Mouse (Mus musculus) adrenal gland, adult (tissue): ENCODE measurements around the gene Hspb1.
A peak's percentile ranks its signal among the peaks of the same experiment; 100 is the strongest.

ENCODE experiments used
- DNase-seq, 2 experiments: peaks; one replicate each; pipeline ENCODE4 v3.0.0; 2022 to 2023; ENCODE audit warnings: low spot score in 1 of 2; ENCODE audit not compliant: inconsistent age in 2 of 2

Hspb1 gene

DNA sequence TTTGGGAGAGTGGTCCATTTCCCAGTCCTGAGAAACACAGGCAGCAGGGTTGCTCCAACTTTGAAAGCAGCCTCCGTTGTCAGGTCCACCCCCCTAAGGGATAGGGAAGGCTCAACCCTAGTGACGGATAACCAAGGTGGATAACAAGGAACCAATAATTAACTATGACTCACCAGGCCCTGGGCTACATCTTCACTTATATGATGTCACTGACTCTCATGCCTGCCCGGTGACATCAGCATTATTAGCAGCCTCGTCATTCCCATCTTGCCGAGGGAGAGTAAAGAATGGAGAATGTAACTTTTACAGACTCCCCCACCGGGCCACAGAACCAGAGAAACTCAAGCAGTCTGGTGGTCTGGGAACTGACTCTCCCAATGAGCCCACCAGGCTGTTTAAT is 3.1 kb upstream of the Hspb1 start:
- DNase-seq: no peak

DNA sequence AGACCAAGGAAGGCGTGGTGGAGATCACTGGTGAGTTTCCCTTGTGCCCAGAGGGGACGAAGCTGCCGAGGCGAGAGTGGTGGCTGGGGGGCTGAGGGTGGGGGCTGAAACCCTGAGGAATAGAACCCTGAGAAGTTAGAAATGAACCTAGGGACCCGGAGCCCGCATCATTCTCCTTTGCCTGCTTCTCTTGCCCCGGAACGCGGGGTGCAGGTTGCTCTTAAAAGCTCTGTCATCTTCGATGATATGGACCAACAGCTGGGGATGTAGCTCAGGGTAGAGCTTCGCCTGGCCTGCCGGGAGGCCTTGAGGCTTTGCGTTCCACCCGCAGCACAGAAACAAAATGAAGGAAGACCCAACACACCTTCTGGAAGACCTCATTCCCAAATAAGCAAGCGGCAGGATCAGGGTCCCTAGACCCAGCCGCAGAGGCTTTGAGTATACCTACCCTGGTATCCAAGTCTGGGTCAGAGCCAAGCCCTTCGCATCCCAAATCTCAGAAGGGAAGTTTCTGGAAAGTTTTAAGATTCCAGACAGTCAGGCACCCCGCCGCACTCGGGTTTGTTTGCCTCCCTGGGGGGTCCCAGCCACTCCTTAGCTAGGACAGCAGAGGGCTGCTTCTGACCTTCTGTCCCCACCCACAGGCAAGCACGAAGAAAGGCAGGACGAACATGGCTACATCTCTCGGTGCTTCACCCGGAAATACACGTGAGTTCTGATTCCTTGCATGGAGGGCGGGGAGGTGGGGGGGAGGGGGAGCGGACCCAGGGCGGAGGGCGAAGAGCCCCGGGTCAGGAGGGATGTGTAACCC is 891 bp downstream of the Hspb1 start:
- peak in 1 of 2 experiments; percentile 72 for DNase-seq

DNA sequence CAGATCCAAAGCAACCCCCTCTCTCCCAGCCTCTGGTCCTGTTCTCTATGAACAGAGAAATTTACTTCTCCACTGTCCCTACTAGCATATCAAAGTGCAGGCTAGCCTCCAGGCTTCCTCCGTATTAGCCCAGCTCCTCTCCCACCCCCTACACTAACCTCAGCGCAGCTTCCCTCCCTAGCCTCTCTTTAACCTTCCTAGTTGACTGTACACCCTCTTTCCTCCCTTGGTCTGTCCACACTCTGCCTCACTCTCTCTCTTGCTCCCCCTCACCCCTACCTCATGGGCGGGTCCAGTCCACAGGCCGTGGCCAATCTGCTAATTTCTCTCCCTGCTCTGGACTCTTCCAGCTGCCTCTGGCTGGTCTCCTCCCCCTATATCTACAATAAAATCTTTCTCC is 2.6 kb downstream of the Hspb1 start:
- no peak for DNase-seq

DNA sequence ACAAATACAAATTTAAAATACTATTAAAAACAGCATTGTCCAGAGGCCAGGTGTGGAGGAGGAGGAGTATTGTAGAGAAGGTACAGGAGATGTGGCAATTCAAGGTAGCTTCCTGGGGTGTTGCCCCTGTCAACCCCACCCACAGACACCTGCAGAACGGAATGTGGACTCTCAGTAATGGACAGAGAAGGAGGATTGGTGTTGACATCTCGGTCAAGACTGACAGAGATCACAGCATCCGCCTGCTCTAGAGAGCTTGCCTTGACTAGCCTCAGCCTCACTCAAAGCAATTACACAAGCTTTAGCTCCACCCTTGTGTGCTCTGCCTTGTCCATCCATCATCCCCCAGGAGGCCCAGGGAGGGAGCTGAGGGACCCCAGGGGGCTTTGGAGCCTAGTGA is 3.2 kb downstream of the Hspb1 start:
- DNase-seq: no peak

DNA sequence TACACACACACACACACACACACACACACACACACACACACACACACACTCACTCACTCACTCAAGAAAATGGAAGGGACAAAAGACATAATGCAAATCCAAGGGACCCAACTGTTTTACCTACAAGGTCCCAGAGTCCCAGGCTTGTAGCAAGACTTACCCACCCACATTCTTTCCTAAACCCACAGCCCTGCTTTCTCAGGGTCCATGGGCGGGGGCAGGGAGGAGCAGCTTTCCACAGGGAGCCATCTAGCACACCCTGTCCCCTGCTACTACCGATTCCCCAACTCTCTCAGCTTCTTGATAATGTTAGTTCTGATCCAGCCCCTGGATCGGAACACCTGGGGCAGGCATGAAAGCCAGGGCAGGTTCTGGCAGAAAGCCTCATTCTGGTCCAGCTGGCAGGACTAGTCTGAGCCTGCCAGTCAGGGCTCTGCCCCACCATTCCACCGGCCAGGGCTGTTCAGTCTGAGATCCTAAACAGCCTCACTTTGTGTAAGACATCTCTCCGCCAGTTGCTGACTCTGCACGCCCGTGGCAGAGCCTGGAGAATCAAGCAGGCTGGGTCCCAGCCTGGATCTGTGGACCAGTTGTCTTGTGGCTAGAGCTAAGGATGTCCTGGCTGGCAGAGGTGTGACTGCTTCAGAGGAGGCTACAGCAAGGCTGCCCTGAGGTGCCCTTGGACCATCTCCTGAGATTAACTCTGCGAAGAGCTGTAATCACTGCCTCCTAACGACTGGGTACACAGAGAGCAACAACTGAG is 5.1 kb downstream of the Hspb1 start:
- no peak for DNase-seq

DNA sequence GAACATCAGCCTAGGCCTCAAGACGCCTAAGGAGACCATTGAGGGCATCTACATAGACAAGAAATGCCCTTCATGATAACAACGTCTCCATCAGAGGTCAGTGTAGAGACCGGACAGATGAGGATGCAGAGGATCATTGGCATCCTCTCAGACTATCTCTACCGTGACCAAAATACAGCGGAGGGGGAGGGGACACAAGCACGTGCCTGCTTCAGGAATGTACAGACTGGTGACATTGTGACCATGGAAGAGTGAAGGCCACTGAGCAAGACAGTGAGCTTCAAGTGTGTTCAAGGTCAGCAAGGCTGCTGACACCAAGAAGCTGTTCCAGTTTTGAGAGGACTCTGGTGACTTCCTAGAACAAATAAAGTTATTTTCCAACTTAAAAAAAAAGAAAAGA is 7.2 kb downstream of the Hspb1 start:
- DNase-seq: peak in 1 of 2 experiments; percentile 55

DNA sequence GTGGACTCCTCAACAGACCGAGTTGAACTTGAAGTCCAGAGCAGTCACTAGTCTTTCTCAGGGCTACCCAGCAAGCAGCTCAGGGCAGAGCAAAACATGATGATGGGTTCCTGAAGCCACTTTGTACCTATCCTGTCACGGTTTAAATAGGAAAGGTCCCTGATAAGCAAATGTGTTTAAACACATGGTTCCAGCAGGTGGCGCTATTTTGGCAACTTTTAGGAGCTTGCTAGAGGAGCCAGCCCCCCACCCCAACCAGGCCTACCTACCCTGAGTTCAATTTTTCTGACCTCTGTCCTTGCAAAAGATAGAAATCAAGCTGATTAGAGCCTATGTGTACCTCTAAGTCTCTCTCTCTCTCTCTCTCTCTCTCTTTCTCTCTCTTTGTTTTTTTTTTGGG is 10.3 kb downstream of the Hspb1 start:
- peak in 1 of 2 experiments; percentile 84 for DNase-seq

DNA sequence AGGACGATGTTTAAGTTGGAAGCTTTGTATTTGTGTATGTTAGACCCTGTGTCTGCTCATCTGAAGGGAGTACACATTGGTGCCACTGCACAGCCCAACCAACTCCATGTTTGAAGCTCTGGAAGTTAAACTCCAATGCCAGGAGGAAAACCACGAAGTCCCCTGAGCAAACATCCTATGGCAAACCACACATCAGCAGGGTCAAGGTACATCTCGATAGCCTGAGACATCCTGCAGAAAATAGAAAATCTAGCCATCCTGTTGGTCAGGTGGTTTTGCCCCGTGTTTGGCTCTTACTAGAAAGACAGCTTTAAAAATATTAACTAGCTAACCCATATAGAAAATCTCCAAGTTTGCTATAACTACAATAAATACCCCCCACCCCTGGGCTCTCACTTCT is 11.3 kb downstream of the Hspb1 start:
- no peak for DNase-seq

DNA sequence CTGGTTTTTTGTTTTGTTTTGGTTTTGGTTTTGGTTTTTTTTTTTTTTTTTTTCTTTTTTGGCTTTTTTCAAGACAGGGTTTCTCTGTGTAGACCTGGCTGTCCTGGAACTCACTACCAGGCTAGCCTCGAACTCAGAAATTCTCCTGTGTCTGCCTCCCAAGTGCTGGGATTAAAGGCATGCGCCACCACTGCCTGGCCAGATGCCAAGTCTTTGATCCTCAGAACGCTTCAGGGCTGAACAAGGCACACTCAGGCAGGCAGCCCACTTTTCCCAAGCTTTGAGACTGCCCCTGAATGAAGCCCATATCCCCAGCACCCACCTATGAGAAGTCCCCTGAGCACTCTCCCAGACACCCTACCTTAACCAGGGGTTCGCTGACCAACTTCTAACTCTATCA is 12.1 kb downstream of the Hspb1 start:
- DNase-seq: peak in 1 of 2 experiments; percentile 67

DNA sequence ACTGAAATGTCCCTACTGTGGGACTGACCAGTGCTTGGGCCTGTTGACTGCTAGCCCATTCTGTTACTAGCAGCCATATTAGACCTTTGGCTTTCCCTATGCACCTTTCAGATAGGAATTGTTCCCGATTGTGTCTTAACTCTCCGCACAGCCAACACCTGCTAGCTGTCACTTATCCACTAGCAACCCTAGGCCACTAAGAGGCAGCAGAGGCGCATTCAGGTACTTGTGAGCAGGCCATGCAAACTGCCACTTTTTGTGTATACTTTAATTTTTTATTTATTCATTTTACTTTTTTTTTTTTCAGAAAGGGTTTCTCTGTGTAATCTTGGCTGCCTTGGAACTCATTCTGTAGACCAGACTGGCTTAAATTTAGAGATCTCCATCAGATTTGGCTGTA is 13.0 kb downstream of the Hspb1 start:
- DNase-seq: peak in 1 of 2 experiments; percentile 44

DNA sequence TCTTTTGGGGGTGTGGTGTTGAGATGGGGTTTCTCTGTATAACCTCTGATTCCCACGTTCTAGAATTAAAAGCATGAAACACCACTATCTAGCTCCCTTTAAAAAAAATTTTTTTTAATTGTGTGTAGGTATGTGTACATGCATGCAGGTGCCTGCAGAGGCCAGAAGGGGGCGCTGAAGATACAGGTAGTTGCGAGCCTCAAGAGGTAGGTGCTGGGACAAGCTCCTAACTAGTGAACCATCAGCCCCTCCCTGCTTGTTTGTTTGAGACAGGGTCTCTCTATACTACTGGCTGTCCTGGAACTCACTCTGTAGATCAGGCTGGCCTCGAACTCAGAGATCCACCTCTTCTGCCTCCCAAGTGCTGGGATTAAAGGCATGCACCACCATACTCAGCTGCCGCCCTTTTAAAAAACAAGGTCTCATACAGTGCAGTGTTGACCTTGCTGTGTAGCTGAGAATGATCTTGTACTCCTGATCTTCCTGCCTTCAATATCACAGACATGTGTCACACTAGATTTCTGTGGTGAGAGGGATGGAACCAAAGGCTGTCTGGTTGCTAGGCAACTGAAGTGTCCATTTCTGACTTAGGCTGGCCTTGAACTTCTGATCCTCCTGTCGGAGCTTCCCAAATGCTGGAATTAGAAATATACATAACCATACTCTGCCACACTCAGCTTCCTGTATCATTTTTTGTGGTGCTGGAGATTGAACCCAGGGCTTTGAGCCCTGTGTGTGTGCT is 13.8 kb downstream of the Hspb1 start:
- DNase-seq: peak in 1 of 2 experiments; percentile 77

DNA sequence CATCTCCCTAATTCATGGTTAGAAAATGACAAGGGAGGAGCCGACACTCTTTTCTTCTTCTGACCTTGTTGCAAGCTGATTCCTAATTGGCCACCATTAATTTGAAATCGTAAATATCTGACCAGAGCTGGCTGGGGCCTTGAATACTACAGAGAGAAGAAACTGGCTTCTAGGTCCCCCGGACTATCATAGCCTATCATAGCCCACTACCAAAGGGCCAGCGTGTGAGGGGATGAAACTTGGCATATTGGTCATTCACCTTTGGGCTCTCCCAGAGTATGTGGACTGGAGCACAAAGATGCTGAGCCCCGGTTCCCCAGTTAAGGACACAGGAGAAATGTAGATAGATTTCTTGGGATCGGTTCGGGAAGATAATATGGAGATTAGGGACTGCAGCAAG is 15.3 kb downstream of the Hspb1 start:
- DNase-seq: no peak

DNA sequence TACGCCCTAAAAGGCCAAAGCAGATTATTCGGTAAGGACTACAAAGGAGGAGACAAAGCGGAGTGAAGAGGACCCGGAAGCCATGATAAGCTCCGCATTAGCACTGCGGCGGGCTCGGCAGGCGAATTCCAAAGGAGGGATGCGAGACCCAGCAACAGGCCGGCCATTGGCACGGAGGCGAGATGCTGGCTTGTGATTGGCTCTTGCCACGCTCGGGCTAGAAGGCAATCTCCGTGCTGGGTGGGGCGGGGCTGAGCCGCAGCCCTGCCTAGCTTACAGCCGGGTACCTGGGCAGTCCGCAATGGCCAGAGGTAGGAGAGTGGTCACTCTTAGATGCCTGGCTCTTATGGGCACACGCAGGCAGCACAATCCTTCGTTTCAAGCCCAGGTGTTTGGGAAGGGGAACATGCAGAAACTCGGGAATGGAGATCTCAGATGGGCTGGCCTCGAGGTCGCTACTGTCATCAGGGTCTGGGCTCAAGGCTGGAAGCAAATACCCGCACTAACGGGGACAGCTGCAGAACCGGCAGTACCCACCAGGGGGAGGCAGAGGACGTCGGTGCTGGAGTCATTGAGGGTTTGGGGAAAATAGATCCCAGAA is 15.9 kb downstream of the Hspb1 start:
- DNase-seq: peak; percentile 95 to 99

DNA sequence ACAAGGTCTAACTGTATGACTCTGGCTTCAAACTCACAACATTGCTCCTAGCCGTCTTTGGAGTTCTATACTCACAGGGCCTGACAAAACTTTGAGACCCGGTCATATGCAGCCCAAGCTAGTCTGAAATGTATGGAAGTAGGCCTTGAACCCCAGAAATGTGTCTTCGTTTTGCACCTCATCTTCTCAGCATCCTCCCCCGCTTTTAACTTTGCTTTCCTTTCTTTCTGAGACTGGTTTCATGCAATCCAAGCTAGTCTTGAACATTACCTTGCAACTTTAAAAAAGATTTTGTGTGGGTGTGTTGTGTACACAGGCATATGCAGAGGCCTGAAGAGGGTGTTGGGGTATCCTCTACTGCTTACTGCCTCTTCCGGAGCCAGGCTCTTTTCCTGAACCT is 16.5 kb downstream of the Hspb1 start:
- no peak for DNase-seq

DNA sequence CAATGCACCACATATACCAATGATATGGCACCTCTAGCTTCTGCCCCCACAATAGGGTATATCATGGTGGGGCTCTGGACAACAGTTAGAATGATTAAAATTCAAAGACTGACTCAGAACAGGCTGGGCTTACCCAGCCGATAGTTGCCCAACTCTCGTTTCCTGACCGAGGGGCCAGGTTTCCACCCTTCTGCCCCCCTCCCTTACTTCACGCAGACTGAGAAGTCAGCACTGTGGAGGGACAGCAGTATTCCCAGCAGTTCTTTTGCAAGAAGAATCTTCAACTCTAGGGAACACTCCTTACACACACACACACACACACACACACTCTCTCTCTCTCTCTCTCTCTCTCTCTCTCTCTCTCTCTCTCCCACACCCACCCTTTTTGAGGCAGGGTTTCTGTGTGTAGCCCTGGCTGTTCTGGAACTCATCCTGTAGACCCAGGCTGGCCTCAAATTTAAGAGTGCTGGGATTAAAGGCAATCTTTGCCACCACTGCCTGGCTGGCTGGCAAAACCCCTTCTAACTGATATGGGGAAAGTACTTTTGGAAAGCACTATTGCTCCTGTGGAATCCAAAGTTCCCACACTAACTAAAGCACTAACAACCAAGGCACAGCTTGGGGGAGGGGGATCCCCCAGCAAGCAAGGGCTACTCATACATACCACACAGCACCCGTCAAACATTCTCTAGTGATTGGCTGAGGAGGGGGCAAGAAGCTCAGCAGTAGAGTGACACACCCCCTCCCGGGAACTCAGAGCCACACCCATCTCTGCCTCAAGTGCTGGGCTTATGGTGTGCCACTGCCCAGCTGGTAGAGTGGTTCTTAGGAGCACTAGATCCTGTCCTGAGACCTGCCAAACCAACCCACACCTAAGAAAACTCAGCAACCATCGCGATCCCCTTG is 17.9 kb downstream of the Hspb1 start:
- peak in 1 of 2 experiments; percentile 47 for DNase-seq

DNA sequence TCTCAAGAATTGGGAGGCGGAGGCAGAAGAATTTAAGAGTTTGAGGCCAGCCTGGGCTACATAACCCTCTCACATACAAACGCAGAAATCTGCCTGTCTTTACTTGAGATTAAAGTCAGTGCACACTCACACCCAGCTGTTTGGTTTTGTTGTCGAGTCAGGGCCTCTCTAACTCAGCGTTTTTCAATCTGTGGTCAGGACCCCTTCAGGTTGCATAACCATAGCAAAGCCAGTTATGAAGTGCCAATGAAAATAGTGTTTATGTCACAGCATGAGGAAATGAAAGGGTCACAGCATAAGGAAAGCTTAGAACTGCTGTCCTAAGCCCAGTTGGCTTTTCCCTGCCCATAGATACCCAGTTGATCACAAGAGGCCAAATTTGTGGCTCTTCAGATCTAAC is 19.1 kb downstream of the Hspb1 start:
- peak in 1 of 2 experiments; percentile 51 for DNase-seq

DNA sequence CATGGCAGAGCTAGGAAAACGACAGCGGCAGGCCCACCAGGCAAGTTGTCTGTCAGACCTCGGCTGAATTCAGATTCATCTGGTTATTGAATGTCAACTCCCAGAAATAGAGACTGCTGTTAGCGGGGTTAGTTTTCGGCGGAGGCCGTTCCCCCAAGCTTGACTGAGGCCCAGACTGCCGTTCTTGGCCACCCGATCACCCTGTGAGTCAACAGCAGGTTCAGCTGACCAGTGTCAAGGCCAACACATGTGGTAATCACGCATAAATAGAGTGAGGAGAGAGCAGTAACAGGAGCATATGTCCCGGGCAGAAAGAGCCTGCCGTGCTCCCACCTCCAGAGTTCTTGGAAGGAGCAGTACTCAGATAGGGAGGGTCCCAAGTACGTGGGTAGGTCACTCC is 19.5 kb downstream of the Hspb1 start:
- peak; percentile 86 to 94 for DNase-seq

DNA sequence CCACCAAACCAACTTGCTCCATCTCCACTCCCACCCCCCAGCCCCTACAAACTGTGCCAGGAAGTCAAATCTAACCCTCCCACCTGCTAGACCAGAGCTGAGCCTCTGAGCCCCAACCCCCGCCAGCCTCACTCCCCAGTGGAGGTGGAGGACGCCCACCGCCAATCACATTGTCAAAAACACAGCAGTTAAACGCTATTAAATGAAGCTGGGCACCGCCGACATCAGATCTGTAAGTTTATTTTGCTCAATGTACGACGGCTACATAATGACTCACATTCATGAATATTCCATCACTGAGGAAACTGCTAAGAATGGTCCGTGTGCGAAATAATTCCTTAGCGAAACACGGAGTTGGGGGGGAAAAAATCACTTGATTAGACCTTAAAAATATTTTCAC is 20.5 kb downstream of the Hspb1 start:
- DNase-seq: no peak

DNA sequence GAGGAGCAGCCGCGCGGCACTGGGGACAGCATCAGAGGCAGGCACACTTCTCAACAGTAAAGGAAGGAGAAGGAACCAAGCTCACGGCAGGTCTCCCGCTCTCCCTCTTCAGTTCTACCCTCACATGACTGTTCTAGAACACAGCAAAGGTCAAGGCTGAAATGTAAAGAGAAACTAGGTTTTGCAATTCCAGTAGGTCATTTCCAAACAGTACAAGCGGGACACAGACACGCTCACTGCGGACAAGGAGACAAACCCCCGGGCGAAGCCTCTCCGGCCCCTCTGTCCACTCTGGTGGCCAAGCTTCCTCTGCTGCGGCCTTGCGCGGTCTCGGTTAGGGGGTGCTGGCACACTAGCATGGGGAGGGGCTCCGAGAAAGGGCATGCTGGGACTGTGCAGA is 21.3 kb downstream of the Hspb1 start:
- peak in 1 of 2 experiments; percentile 69 for DNase-seq

DNA sequence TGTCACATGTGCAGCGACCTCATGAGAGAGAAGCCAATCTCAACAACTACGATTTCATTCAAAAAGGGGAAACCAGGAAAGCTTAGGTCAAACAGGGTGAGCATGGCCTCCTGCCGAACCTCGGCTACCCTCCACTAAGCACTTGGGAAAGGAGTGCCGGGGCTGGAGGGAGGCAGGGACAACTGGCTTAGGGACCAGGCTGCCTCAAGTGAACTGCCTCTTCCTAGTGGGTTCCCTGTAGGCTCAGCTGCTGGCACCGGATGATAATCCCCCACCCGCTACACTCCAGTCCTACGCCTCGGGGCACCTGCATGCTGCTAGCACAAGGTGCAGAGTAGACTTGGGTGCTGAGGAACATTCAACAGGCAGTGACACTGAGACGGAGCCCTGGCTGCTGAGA is 21.9 kb downstream of the Hspb1 start:
- peak in 1 of 2 experiments; percentile 68 for DNase-seq
